Mouse (Mus musculus) natural killer cell, adult 2 months (primary cell): ENCODE results near the gene Tut7.
"Not testable (repeated sequence)": the region's sequence is repeated elsewhere in the genome, so short reads cannot be mapped to it uniquely, and the experiment has no call there.

Experiments used
- DNase-seq, 2 experiments: peaks; one replicate each; pipeline ENCODE4 v3.0.0; 2022; ENCODE audit warnings: low spot score in 2 of 2

Tut7 gene

GRCm38 (mm10) chr13:59832871-59833270, 9.9 kb upstream of the Tut7 start:
- DNase-seq: no peak

- no peak for DNase-seq
Measured at GRCm38 (mm10) chr13:59832454-59832853, 9.5 kb upstream of the Tut7 start.

- no peak for DNase-seq
Measured at GRCm38 (mm10) chr13:59825966-59826365, 3.0 kb upstream of the Tut7 start.

GRCm38 (mm10) chr13:59820836-59821235, 2.1 kb downstream of the Tut7 start:
- DNase-seq: no peak

GRCm38 (mm10) chr13:59820114-59820513, 2.8 kb downstream of the Tut7 start:
- DNase-seq: no peak

- DNase-seq: no peak
Measured at GRCm38 (mm10) chr13:59817352-59817751, 5.6 kb downstream of the Tut7 start.

GRCm38 (mm10) chr13:59814109-59814591, 8.8 kb downstream of the Tut7 start:
- no peak for DNase-seq

GRCm38 (mm10) chr13:59811581-59811980, 11.4 kb downstream of the Tut7 start:
- no peak for DNase-seq

GRCm38 (mm10) chr13:59801000-59801399, 21.9 kb downstream of the Tut7 start:
- no peak for DNase-seq

GRCm38 (mm10) chr13:59800077-59800476, 22.9 kb downstream of the Tut7 start:
- no peak for DNase-seq

- no peak for DNase-seq
Measured at GRCm38 (mm10) chr13:59798306-59798705, 24.6 kb downstream of the Tut7 start.

GRCm38 (mm10) chr13:59796466-59796848, 26.5 kb downstream of the Tut7 start:
- DNase-seq: no peak

GRCm38 (mm10) chr13:59795807-59796465, 27.0 kb downstream of the Tut7 start:
- DNase-seq: no peak

GRCm38 (mm10) chr13:59794786-59795185, 28.2 kb downstream of the Tut7 start:
- DNase-seq: no peak

GRCm38 (mm10) chr13:59782145-59782544, 40.8 kb downstream of the Tut7 start, which contains the start of gene Gm49354:
Gene Gm49354 (minus strand): TSS chr13:59782245.
- DNase-seq: peak in 1 of 2 experiments; percentile 18

GRCm38 (mm10) chr13:59779744-59780264, 43.1 kb downstream of the Tut7 start:
- not testable (repeated sequence) for DNase-seq

GRCm38 (mm10) chr13:59779213-59779612, 43.7 kb downstream of the Tut7 start:
- DNase-seq: no peak

- no peak for DNase-seq
Measured at GRCm38 (mm10) chr13:59775168-59775567, 47.8 kb downstream of the Tut7 start.

- DNase-seq: peak; percentile 33 to 45
Measured at GRCm38 (mm10) chr13:59771257-59771656, 51.7 kb downstream of the Tut7 start.

- no peak for DNase-seq
Measured at GRCm38 (mm10) chr13:59770847-59771246, 52.1 kb downstream of the Tut7 start.

- peak; percentile 82 to 84 for DNase-seq
Measured at GRCm38 (mm10) chr13:59770164-59770562, 52.8 kb downstream of the Tut7 start.

GRCm38 (mm10) chr13:59769296-59770163, 53.4 kb downstream of the Tut7 start, which contains the start of gene Isca1:
Gene Isca1 (minus strand): TSS chr13:59769810.
- DNase-seq: peak; percentile 99
